Mouse (Mus musculus) forebrain, embryonic 14.5 days (tissue): ENCODE measurements around the gene Fcrl6. TPM values are rescaled to one million over a fixed set of nuclear protein-coding genes. Genes with fewer than 3 reads are reported as not detected.
A peak's percentile ranks its signal among the peaks of the same experiment; 100 is the strongest.

ENCODE experiments used
- ATAC-seq: fragments of 200-750 bp; cut with Nextera tagmentation; 2 replicates; pipeline ENCODE4 v1.8.0; 2017; ENCODE audit warnings: mild to moderate bottlenecking, moderate library complexity
- DNase-seq: peaks from one replicate; pipeline ENCODE4 v3.0.0-alpha.2; 2015; ENCODE audit warnings: low spot score
- H3K27ac ChIP-seq: fragments of 300-500 bp; sonication (generic); 2 replicates; pipeline ENCODE4 v1.5.1; 2014; ENCODE audit warnings: low read depth, mild to moderate bottlenecking, control low read depth, low read length, moderate library complexity
- H3K27me3 ChIP-seq: fragments of 300-500 bp; sonication (generic); replicated peaks from 2 replicates; pipeline ENCODE4 v1.6.1; 2014; ENCODE audit warnings: low read length, control low read depth, mixed read lengths; ENCODE audit not compliant: control insufficient read depth, insufficient read depth
- H3K36me3 ChIP-seq: fragments of 300-500 bp; sonication (generic); 2 replicates; pipeline ENCODE4 v1.6.1; 2014; ENCODE audit warnings: low read length, control low read depth; ENCODE audit not compliant: control insufficient read depth, insufficient read depth
- H3K4me1 ChIP-seq: fragments of 300-500 bp; sonication (generic); 2 replicates; pipeline ENCODE4 v1.6.1; 2014; ENCODE audit warnings: antibody characterized with exemption, low read length, control low read depth; ENCODE audit not compliant: control insufficient read depth, insufficient read depth
- H3K4me2 ChIP-seq: fragments of 300-500 bp; sonication (generic); 2 replicates; pipeline ENCODE4 v1.6.1; 2014; ENCODE audit warnings: mild to moderate bottlenecking, control low read depth, low read length
- H3K4me3 ChIP-seq: fragments of 300-500 bp; sonication (generic); 2 replicates; pipeline ENCODE4 v1.5.1; 2014; ENCODE audit warnings: low read depth, low read length, control low read depth
- H3K9ac ChIP-seq: fragments of 300-500 bp; sonication (generic); 2 replicates; pipeline ENCODE4 v1.6.1; 2014; ENCODE audit warnings: mild to moderate bottlenecking, low read length, control low read depth, moderate library complexity
- H3K9me3 ChIP-seq: fragments of 300-500 bp; sonication (generic); replicated peaks from 2 replicates; pipeline ENCODE4 v1.6.1; 2016; ENCODE audit warnings: low read length, control low read depth, mixed read lengths; ENCODE audit not compliant: control insufficient read depth
- WGBS: fragments of 180-500 bp; shearing (Covaris S2); extraction: QIAGEN DNeasy Blood & Tissue Kit; methylation state at CpG from one replicate; pipeline ENCODE4 v1.1.7; 2014; 5-methylcytosine and 5-hydroxymethylcytosine counted together
- polyA plus RNA-seq: library from polyadenylated mRNA; unstranded; fragments of >200 nt; fragmentation: Nextera tagmentation; extraction: Ambion mirVana; gene quantifications from 2 replicates; pipeline ENCODE4 v1.2.1, GENCODE M21; 2014

Gene Fcrl6
- polyA plus RNA-seq, 1 experiment from 2014 or later, result not detected

DNA sequence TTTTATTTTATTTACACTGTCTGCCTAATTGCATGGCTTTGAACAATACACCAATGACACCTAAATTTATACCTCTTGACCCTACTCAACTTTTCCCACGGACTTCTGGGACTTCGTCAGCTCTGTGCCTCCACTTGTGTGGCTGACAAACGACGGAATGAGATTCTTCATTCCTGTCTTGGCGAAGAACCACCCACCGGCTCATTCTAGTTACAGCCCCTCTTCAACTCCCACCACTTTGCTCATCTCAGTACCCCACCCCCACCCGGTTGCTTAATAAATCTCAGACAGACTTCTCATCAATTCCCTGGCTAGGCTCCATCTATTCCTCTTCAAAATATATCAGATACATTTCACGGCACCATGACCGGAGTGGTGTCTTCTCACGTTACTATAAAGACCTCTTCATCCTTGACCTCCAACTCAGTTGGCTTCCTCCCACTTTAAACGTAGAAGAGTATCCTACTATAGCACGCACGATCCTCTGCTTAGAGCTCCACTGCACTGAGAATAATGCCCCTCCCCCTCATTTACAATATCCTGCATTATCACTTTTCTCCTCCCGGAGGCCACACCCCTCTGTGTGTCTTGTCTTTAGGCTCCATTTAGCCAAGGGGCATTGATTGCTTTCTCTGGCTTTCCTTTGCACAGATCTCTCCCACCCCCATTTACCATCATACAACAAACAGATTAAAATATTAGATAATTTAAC, 15.2 kb upstream of the Fcrl6 start:
- no peak overlapping the region; the same call in 1 of the 2 replicates for H3K9ac ChIP-seq
- H3K9me3 ChIP-seq, result no peaks in the 10 kb centered on the region
- H3K36me3 ChIP-seq, result no peaks in the 10 kb centered on the region
- 37% methylated on average over 14 of the region's 14 CpGs for WGBS
- H3K27me3 ChIP-seq, result no peaks in the 10 kb centered on the region
- no peak for DNase-seq
- peak; percentile 35 for ATAC-seq
- H3K27ac ChIP-seq, result no peak overlapping the region
- H3K4me3 ChIP-seq, result peak overlapping the region; percentile 34
- peak overlapping the region; percentile 72 for H3K4me2 ChIP-seq
- H3K4me1 ChIP-seq, result peaks cover 12% of the 10 kb centered on the region; the same call in 1 of the 2 replicates

GRCm38 (mm10) chr1:172616537-172617300, 14.4 kb upstream of the Fcrl6 start:
- Histone ChIP-seq H3K36me3 (no peaks in the 10 kb centered on the region), H3K4me2 (peak overlapping the region; percentile 72), H3K9ac (peak overlapping the region; percentile 67), H3K9me3 (no peaks in the 10 kb centered on the region), H3K4me1 (peaks cover 12% of the 10 kb centered on the region; the same call in 1 of the 2 replicates), H3K27ac (no peak overlapping the region), H3K27me3 (no peaks in the 10 kb centered on the region), H3K4me3 (peak overlapping the region; percentile 34)
- ATAC-seq (peak; percentile 89), DNase-seq (peak; percentile 63)
- 8% methylated on average over 22 of the region's 22 CpGs for WGBS

DNA sequence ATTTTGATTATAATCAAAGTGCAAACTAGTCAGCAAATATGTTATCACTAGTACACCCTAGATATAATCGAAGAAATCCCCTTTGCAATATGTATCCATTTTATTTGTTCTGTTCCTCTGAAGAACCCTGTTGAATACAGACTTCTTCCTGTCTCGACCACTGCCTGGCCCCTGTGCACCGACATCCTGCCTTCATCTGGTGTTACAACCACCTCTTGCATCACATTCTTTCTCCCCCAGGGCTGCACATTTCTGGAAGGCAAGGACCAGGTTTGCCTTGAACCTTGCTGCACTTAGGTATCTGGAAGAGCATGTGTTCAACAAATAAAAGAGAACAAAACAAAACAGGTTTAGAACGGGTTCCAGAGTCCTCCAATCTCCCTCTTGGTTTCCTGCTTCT, 13.1 kb upstream of the Fcrl6 start:
- DNase-seq (no peak), ATAC-seq (no peak)
- Histone ChIP-seq H3K36me3 (no peaks in the 10 kb centered on the region), H3K9me3 (no peaks in the 10 kb centered on the region), H3K27me3 (no peaks in the 10 kb centered on the region), H3K4me3 (no peak overlapping the region), H3K27ac (no peak overlapping the region), H3K4me1 (peaks cover 12% of the 10 kb centered on the region; the same call in 1 of the 2 replicates), H3K4me2 (no peak overlapping the region), H3K9ac (no peak overlapping the region)
- WGBS, result 87% methylated on average over 4 of the region's 4 CpGs

- ATAC-seq, result no peak
- Histone ChIP-seq H3K27me3 (no peaks in the 10 kb centered on the region), H3K9me3 (no peaks in the 10 kb centered on the region), H3K27ac (no peak overlapping the region), H3K4me1 (peaks cover 12% of the 10 kb centered on the region; the same call in 1 of the 2 replicates), H3K36me3 (no peaks in the 10 kb centered on the region), H3K4me2 (no peak overlapping the region), H3K9ac (no peak overlapping the region), H3K4me3 (no peak overlapping the region)
- no peak for DNase-seq
- WGBS, result 84% methylated on average over 10 of the region's 10 CpGs
Measured at GRCm38 (mm10) chr1:172614654-172615053, 12.3 kb upstream of the Fcrl6 start.

- no peak overlapping the region for H3K4me2 ChIP-seq
- H3K4me1 ChIP-seq, result peaks cover 12% of the 10 kb centered on the region; the same call in 1 of the 2 replicates
- no peaks in the 10 kb centered on the region for H3K27me3 ChIP-seq
- no peak overlapping the region for H3K27ac ChIP-seq
- H3K9me3 ChIP-seq, result no peaks in the 10 kb centered on the region
- ATAC-seq (no peak), DNase-seq (no peak)
- H3K36me3 ChIP-seq, result no peaks in the 10 kb centered on the region
- no peak overlapping the region for H3K9ac ChIP-seq
- H3K4me3 ChIP-seq, result no peak overlapping the region
- WGBS, result 60% methylated on average over 1 of the region's 1 CpGs
Measured at GRCm38 (mm10) chr1:172612745-172613144, 10.4 kb upstream of the Fcrl6 start.

GRCm38 (mm10) chr1:172611304-172611703, 9.0 kb upstream of the Fcrl6 start:
- Histone ChIP-seq H3K4me2 (no peak overlapping the region), H3K36me3 (no peaks in the 10 kb centered on the region), H3K27me3 (no peaks in the 10 kb centered on the region), H3K27ac (no peak overlapping the region), H3K9ac (no peak overlapping the region), H3K4me1 (no peaks in the 10 kb centered on the region), H3K4me3 (no peak overlapping the region), H3K9me3 (no peaks in the 10 kb centered on the region)
- WGBS, result 84% methylated on average over 10 of the region's 10 CpGs
- ATAC-seq, result no peak
- no peak for DNase-seq

- H3K27ac ChIP-seq, result no peak overlapping the region
- H3K4me2 ChIP-seq, result no peak overlapping the region
- no peaks in the 10 kb centered on the region for H3K4me1 ChIP-seq
- no peaks in the 10 kb centered on the region for H3K9me3 ChIP-seq
- no peaks in the 10 kb centered on the region for H3K27me3 ChIP-seq
- no peak overlapping the region for H3K9ac ChIP-seq
- DNase-seq (peak; percentile 60), ATAC-seq (peak; percentile 62)
- H3K4me3 ChIP-seq, result no peak overlapping the region
- H3K36me3 ChIP-seq, result no peaks in the 10 kb centered on the region
Measured at GRCm38 (mm10) chr1:172594495-172594894, 7.9 kb downstream of the Fcrl6 start.

- H3K27ac ChIP-seq, result no peak overlapping the region
- no peaks in the 10 kb centered on the region for H3K9me3 ChIP-seq
- no peak for DNase-seq
- no peaks in the 10 kb centered on the region for H3K36me3 ChIP-seq
- H3K9ac ChIP-seq, result no peak overlapping the region
- no peak overlapping the region for H3K4me3 ChIP-seq
- no peak overlapping the region for H3K4me2 ChIP-seq
- no peaks in the 10 kb centered on the region for H3K4me1 ChIP-seq
- ATAC-seq, result no peak
- H3K27me3 ChIP-seq, result no peaks in the 10 kb centered on the region
- WGBS, result 89% methylated on average over 2 of the region's 2 CpGs
Measured at GRCm38 (mm10) chr1:172593956-172594355, 8.4 kb downstream of the Fcrl6 start.

GRCm38 (mm10) chr1:172593321-172593720, 9.0 kb downstream of the Fcrl6 start:
- Histone ChIP-seq H3K9ac (no peak overlapping the region), H3K4me1 (no peaks in the 10 kb centered on the region)

More at GRCm38 (mm10) chr1:172593321-172593720, 9.0 kb downstream of the Fcrl6 start:
- Histone ChIP-seq H3K4me2 (no peak overlapping the region), H3K9me3 (no peaks in the 10 kb centered on the region), H3K27ac (no peak overlapping the region), H3K4me3 (no peak overlapping the region), H3K36me3 (no peaks in the 10 kb centered on the region), H3K27me3 (no peaks in the 10 kb centered on the region)
- no peak for DNase-seq
- WGBS, result 59% methylated on average over 3 of the region's 3 CpGs
- no peak for ATAC-seq
